Mouse (Mus musculus): ENCODE measurements around the gene Fgf3.

GRCm38 (mm10) chr7:144858702-144859101, 20.8 kb downstream of the Fgf3 start:
- TF ChIP-seq POLR2A (IDR thresholded peaks at IDR 0.05; ENCODE audit: low read depth, low read length) (no peak), CTCF (IDR thresholded peaks at IDR 0.05; ENCODE audit: extremely low read depth, insufficient read length, insufficient replicate concordance, low read depth, low read length) (no peak)

Measured in small intestine, adult 2 months (tissue).